Mouse (Mus musculus): ENCODE results near the gene Draxin. TPM values are rescaled to one million over a fixed set of nuclear protein-coding genes. Genes with fewer than 3 reads are reported as not detected.

The Draxin gene
- polyA plus RNA-seq, 1 experiment from 2014 or later: 0.08 TPM

DNA sequence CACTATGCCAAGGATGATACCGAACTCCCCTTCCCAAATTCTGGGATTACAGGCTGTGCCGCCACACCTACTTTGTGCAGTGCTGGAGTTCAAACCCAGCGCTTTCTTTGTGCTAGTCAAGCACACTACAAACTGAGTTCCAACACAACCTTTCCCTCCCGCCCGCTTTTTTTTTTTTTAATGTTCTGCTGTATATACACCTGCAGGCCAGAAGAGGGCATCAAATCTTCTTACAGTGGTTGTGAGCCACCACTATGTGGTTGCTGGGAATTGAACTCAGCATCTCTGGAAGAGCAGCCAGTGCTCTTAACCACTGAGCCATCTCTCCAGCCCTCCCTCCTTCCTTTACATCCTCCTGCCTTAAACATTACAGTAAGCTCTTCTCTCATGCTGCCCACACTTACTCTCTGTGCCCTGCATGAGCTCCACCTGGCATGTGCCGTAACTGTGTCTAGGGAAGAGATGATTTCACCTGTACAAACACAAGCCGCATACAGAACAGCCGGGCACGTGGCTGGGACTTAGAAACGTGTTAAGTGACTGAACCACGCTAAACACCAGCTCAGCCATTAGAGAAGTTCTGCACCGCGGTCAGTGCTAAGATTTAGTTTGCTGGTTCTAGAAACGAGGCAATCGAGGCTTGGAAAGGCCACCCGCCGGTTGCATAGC, 55.8 kb downstream of the Draxin start:
- Histone ChIP-seq H3K4me1 (replicated peaks; ENCODE audit: control insufficient read depth, insufficient read depth, low read length) (0 out of 2 replicates have a peak, but pooled peaks cover 2% of the 10 kb centered on the region), H3K36me3 (ENCODE audit: control insufficient read depth, insufficient read depth, low read length) (no peaks in the 10 kb centered on the region), H3K4me2 (ENCODE audit: low read depth, low read length) (peak overlapping the region; percentile 65), H3K27ac (ENCODE audit: low read length) (no peak overlapping the region; the same call in 1 of the 2 replicates), H3K9me3 (ENCODE audit: control insufficient read depth, low read length) (no peaks in the 10 kb centered on the region), H3K9ac (ENCODE audit: low read length) (no peak overlapping the region; the same call in 1 of the 2 replicates), H3K27me3 (ENCODE audit: control insufficient read depth, insufficient read depth, low read depth, low read length) (no peaks in the 10 kb centered on the region), H3K4me3 (ENCODE audit: low read length) (peak overlapping the region; percentile 45)
- 32% methylated on average over 17 of the region's 17 CpGs for WGBS
- peak; percentile 13; the same call in 1 of the 2 replicates for ATAC-seq (ENCODE audit: low read depth)

DNA sequence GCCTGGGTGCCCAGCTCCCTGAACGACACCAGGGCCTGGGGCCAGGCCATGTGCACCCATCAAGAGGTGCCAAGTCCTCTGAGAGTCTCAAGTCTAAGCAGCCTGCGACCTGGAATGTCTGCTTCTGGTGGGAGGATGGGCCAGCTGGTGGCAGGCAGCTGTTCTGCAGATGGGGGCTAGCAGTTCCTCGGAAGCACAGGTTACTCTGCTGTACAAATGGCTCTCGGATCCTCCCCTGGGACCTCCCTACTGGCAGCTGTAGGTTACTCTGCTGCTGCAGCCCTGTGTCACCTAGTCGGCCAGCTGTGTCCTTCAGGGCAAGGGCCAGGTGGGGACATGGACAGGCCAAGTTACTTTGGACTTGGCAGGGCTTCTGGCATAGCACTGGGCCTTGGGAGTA, 59.0 kb downstream of the Draxin start:
- no peak overlapping the region for H3K27ac ChIP-seq (ENCODE audit: low read length)
- WGBS: 49% methylated on average over 5 of the region's 5 CpGs
- H3K4me2 ChIP-seq (ENCODE audit: low read depth, low read length): no peak overlapping the region
- 0 out of 2 replicates have a peak, but pooled peaks cover 2% of the 10 kb centered on the region for H3K4me1 ChIP-seq (replicated peaks; ENCODE audit: control insufficient read depth, insufficient read depth, low read length)
- no peaks in the 10 kb centered on the region for H3K36me3 ChIP-seq (ENCODE audit: control insufficient read depth, insufficient read depth, low read length)
- H3K9ac ChIP-seq (ENCODE audit: low read length): no peak overlapping the region
- H3K27me3 ChIP-seq (ENCODE audit: control insufficient read depth, insufficient read depth, low read depth, low read length): no peaks in the 10 kb centered on the region
- H3K9me3 ChIP-seq (ENCODE audit: control insufficient read depth, low read length): no peaks in the 10 kb centered on the region
- no peak overlapping the region for H3K4me3 ChIP-seq (ENCODE audit: low read length)
- no peak for ATAC-seq (ENCODE audit: low read depth)

DNA sequence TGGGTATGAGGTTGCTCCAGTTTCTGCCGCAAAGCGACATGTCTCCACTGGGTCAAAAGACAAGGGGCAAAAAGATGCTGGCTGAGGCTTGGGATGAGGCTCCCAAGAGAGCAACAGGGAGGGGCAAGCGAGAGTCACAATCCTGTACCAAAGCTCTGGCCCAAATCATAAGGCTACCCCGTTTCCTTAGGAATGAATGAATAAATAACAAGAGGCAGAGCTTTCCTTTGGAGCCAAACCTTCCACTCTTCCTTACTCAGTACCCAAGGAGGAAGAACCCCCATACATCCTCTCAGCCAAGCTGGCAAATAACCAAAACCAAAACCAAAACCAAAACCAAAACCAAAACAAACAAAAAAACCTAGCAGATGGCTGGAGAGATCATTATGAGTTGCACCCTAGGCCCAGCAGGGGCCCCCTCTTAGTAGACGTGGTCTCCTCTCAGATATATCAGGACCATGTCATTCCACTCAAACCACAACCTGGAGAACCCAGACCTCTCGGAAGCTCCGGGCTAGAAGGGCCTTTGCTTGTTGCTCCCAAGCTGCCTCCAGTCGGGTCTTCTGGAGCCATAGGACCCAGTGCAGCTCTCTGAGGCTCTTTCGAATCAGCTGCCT, 60.8 kb downstream of the Draxin start:
- Histone ChIP-seq H3K27ac (ENCODE audit: low read length) (no peak overlapping the region), H3K4me2 (ENCODE audit: low read depth, low read length) (no peak overlapping the region), H3K9ac (ENCODE audit: low read length) (no peak overlapping the region), H3K27me3 (ENCODE audit: control insufficient read depth, insufficient read depth, low read depth, low read length) (no peaks in the 10 kb centered on the region), H3K4me1 (replicated peaks; ENCODE audit: control insufficient read depth, insufficient read depth, low read length) (no peaks in the 10 kb centered on the region), H3K9me3 (ENCODE audit: control insufficient read depth, low read length) (no peaks in the 10 kb centered on the region), H3K4me3 (ENCODE audit: low read length) (no peak overlapping the region), H3K36me3 (ENCODE audit: control insufficient read depth, insufficient read depth, low read length) (no peaks in the 10 kb centered on the region)
- no peak for ATAC-seq (ENCODE audit: low read depth)
- 72% methylated on average over 9 of the region's 9 CpGs for WGBS

DNA sequence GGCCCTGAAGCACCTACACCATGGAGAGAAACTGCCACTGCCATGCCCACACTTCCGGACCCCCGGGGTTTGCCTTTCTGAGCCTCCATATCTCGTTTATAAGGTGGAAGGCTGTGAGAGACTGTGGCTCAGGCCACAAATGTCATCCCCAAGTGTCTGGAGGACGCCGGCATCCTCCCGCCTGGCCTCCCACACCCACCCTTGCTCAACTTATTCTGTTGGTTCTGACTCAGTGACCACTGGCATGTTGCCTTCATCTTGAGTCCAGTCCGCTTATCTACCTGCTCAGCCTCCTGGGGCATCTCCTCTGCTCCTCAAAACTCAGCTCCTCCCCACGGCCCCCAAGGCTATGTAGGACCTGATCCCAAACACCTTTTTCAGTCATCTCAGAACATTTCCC, 63.2 kb downstream of the Draxin start:
- H3K4me1 ChIP-seq (replicated peaks; ENCODE audit: control insufficient read depth, insufficient read depth, low read length): no peaks in the 10 kb centered on the region
- 84% methylated on average over 8 of the region's 8 CpGs for whole genome bisulfite sequencing
- ATAC-seq (ENCODE audit: low read depth): no peak
- H3K27me3 ChIP-seq (ENCODE audit: control insufficient read depth, insufficient read depth, low read depth, low read length): no peaks in the 10 kb centered on the region
- H3K36me3 ChIP-seq (ENCODE audit: control insufficient read depth, insufficient read depth, low read length): no peaks in the 10 kb centered on the region
- no peak overlapping the region for H3K4me3 ChIP-seq (ENCODE audit: low read length)
- H3K9ac ChIP-seq (ENCODE audit: low read length): no peak overlapping the region
- H3K9me3 ChIP-seq (ENCODE audit: control insufficient read depth, low read length): no peaks in the 10 kb centered on the region
- no peak overlapping the region for H3K4me2 ChIP-seq (ENCODE audit: low read depth, low read length)
- H3K27ac ChIP-seq (ENCODE audit: low read length): no peak overlapping the region

DNA sequence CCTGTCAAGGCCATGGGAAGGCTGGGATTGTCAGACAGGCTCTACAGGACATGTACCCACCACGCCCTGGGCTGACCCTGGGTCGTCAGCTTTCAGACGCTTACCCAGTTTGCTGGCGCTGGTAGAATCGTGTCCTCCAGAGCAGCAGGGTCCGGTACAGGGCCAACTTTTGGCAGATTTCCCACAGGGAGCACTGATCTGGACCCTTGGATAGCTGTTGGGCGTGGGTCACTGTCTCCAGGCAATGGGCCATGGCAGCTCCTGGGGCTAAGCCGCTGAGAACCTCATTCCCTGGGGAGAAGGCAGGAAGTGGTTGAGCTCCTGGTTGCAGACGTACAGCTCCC, 64.1 kb downstream of the Draxin start:
- H3K36me3 ChIP-seq (ENCODE audit: control insufficient read depth, insufficient read depth, low read length): no peaks in the 10 kb centered on the region
- H3K27ac ChIP-seq (ENCODE audit: low read length): no peak overlapping the region
- no peak for ATAC-seq (ENCODE audit: low read depth)
- no peak overlapping the region for H3K4me3 ChIP-seq (ENCODE audit: low read length)
- no peaks in the 10 kb centered on the region for H3K9me3 ChIP-seq (ENCODE audit: control insufficient read depth, low read length)
- WGBS: 55% methylated on average over 9 of the region's 9 CpGs
- no peak overlapping the region for H3K9ac ChIP-seq (ENCODE audit: low read length)
- no peaks in the 10 kb centered on the region for H3K27me3 ChIP-seq (ENCODE audit: control insufficient read depth, insufficient read depth, low read depth, low read length)
- no peak overlapping the region for H3K4me2 ChIP-seq (ENCODE audit: low read depth, low read length)
- H3K4me1 ChIP-seq (replicated peaks; ENCODE audit: control insufficient read depth, insufficient read depth, low read length): no peaks in the 10 kb centered on the region

DNA sequence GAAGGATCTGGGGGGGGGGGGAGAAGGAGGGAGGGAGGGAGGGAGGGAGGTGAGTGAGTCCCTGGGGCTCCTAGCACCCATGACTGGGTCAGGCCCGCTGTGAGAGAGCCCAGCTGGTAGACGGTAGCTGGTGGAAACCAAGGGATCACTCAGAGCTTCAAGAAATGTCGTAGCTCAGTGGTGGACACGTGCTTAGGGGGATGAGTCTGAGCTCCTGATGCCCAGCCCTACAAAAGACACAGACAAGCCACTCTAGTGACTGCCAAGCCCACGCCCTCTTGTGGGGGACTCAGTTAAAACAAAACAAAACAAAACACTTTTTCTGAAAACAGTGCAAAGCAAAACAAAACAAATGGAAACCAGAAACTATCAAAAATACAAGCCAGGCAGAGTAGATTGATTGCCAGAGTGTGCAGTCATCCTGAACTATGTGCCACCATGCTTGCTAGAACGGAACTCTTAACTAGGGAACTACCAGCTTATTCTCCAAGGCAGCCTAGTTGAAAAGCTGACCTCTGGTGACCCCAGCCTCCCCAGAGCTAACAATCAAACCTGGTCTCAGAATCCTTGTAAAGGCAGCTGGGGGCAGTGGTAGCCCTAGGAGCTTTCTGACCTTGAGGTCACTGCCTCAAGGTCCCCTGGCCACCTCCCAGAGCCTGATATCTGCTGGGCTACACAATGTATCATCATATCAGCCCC, 64.6 kb downstream of the Draxin start:
- WGBS: 37% methylated on average over 6 of the region's 6 CpGs
- H3K4me3 ChIP-seq (ENCODE audit: low read length): no peak overlapping the region
- H3K4me2 ChIP-seq (ENCODE audit: low read depth, low read length): no peak overlapping the region
- no peak overlapping the region for H3K9ac ChIP-seq (ENCODE audit: low read length)
- no peaks in the 10 kb centered on the region for H3K4me1 ChIP-seq (replicated peaks; ENCODE audit: control insufficient read depth, insufficient read depth, low read length)
- no peak overlapping the region for H3K27ac ChIP-seq (ENCODE audit: low read length)
- no peaks in the 10 kb centered on the region for H3K36me3 ChIP-seq (ENCODE audit: control insufficient read depth, insufficient read depth, low read length)
- H3K9me3 ChIP-seq (ENCODE audit: control insufficient read depth, low read length): no peaks in the 10 kb centered on the region
- ATAC-seq (ENCODE audit: low read depth): no peak
- no peaks in the 10 kb centered on the region for H3K27me3 ChIP-seq (ENCODE audit: control insufficient read depth, insufficient read depth, low read depth, low read length)

DNA sequence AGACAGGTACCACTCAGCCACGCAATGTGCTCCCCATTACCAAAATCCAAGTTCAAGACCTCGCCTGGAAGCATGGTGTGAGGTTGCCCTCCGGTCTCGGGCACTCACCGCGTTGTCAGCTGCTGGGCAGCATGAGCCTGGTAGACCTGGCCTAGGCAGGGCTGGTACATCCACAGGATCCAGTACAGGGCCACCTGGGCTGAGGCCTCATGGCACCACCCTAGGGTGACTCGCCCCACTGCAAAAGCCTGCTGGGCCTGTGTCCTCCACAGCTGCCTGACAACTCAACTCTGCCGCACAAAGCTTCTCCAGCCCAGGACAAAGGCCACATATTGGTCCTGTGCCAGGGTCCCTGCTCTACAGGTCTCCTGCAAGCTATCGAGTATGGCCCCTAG, 69.4 kb downstream of the Draxin start:
- Histone ChIP-seq H3K27ac (ENCODE audit: low read length) (no peak overlapping the region), H3K9me3 (ENCODE audit: control insufficient read depth, low read length) (no peaks in the 10 kb centered on the region), H3K9ac (ENCODE audit: low read length) (no peak overlapping the region), H3K4me1 (replicated peaks; ENCODE audit: control insufficient read depth, insufficient read depth, low read length) (no peaks in the 10 kb centered on the region), H3K36me3 (ENCODE audit: control insufficient read depth, insufficient read depth, low read length) (peaks cover 17% of the 10 kb centered on the region), H3K4me2 (ENCODE audit: low read depth, low read length) (no peak overlapping the region), H3K4me3 (ENCODE audit: low read length) (no peak overlapping the region), H3K27me3 (ENCODE audit: control insufficient read depth, insufficient read depth, low read depth, low read length) (no peaks in the 10 kb centered on the region)
- peak; percentile 5; the same call in 1 of the 2 replicates for ATAC-seq (ENCODE audit: low read depth)
- WGBS: 83% methylated on average over 9 of the region's 9 CpGs

DNA sequence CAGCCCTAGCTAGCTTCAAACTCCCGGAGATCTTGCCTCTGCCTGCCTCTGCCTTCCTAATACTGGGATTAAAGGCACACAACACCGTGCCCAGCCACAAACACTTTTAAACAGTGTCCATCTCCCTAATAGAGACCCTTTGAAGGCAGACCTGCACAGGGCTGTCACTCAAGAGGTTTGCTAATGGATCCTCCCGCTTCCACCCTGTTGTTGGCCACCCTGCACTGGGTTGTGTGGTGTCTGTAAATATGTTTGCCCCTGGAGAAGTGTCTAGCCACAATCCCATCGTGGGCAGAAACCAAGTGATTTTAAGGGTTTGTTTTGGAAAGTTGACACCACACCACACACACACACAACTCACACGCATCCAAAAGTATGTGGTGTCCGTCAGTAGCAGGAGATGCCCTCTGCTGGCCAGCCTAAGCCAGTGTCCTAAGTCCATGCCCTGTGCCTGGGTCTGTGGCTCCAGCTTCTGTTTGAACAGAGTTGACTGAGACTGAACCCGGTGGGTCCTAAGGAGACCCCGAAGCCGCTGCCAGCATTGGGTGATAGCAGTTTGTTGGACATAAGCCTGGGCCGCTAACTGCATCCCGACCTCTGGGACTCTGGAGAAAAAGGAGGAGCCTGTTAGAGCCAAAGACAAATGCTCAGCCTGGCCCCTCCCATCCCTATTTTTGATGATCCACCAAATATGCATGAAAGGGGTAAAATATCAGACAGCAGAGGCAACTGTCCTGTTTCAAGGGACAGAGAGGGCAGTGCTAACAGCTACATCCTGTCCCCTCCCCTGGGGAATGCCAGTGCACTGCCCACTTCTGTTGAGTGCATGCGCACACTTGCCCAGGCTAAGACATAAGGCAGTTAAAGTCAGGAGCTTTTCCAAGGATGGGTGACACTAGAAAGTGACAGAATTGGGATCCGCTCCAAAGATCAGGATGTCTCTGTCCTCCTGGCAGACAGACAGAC, 70.1 kb downstream of the Draxin start:
- ATAC-seq (ENCODE audit: low read depth): peak; percentile 85
- Histone ChIP-seq H3K27me3 (ENCODE audit: control insufficient read depth, insufficient read depth, low read depth, low read length) (no peaks in the 10 kb centered on the region), H3K36me3 (ENCODE audit: control insufficient read depth, insufficient read depth, low read length) (peaks cover 22% of the 10 kb centered on the region), H3K4me3 (ENCODE audit: low read length) (no peak overlapping the region), H3K9me3 (ENCODE audit: control insufficient read depth, low read length) (no peaks in the 10 kb centered on the region), H3K9ac (ENCODE audit: low read length) (no peak overlapping the region), H3K4me1 (replicated peaks; ENCODE audit: control insufficient read depth, insufficient read depth, low read length) (no peaks in the 10 kb centered on the region), H3K4me2 (ENCODE audit: low read depth, low read length) (no peak overlapping the region), H3K27ac (ENCODE audit: low read length) (no peak overlapping the region)
- 33% methylated on average over 13 of the region's 13 CpGs for WGBS
